Mouse (Mus musculus) thymus, adult 2 months (tissue): ENCODE data around the gene Nktr.

Experiments
- CTCF ChIP-seq: fragments of 200-500 bp; IDR thresholded peaks from 2 replicates; pipeline ENCODE4 v1.5.1; 2012; ENCODE audit warnings: mild to moderate bottlenecking, control low read depth, low read length, moderate library complexity, borderline replicate concordance; ENCODE audit not compliant: control insufficient read depth, poor library complexity, insufficient read depth; ENCODE audit errors: extremely low read depth
- POLR2A ChIP-seq: fragments of 200-500 bp; IDR thresholded peaks from 2 replicates; pipeline ENCODE4 v1.6.1; 2012; ENCODE audit warnings: mild to moderate bottlenecking, low read length, control low read depth, moderate library complexity; ENCODE audit not compliant: control insufficient read depth, poor library complexity, insufficient read depth; ENCODE audit errors: extremely low read depth

GRCm38 (mm10) chr9:121696626-121697025 is 22.3 kb upstream of the Nktr start:
- TF ChIP-seq CTCF (no peak), POLR2A (no peak)
